Mouse (Mus musculus) C2C12 (cell line): ENCODE data around the gene Tmem178b.

Experiments
- CTCF ChIP-seq: IDR thresholded peaks from one replicate; pipeline ENCODE4 v1.5.1; 2011; ENCODE audit not compliant: control insufficient read depth, insufficient read depth, insufficient read length
- FOSL1 ChIP-seq: IDR thresholded peaks from one replicate; pipeline ENCODE4 v1.8.0; 2011; ENCODE audit warnings: mild to moderate bottlenecking, low read length; ENCODE audit not compliant: poor library complexity, insufficient read depth, severe bottlenecking
- MAX ChIP-seq: IDR thresholded peaks from one replicate; pipeline ENCODE4 v1.6.1; 2011; ENCODE audit warnings: mild to moderate bottlenecking, control low read depth
- MYOD1 ChIP-seq: IDR thresholded peaks from one replicate; pipeline ENCODE4 v1.6.1; 2011; ENCODE audit warnings: low read depth; ENCODE audit not compliant: control insufficient read depth, insufficient read length

DNA sequence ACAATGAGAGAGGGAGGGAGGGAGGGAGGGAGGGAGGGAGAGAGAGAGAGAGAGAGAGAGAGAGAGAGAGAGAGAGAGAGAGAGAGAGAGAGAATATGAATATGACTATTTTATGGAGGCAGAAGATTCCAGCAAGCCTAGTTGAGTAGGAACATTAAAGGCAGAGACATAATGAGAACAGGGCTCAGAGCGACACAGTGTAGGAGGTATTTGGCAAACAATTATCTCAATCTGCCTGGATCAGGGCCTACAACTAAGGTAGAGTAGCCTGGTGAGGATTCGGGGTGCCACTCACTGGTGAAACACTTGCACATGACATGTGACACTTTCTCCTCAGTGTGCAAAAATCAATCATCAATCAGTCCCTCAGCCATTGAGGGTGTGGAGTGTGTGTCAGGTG is 225.4 kb downstream of the Tmem178b start:
- no peak for TF ChIP-seq MYOD1
- TF ChIP-seq MAX, result no peak
- no peak for TF ChIP-seq CTCF
- no peak for TF ChIP-seq FOSL1
